Mouse (Mus musculus) heart, embryonic 16.5 days (tissue): ENCODE measurements around the gene Gm29666. TPM values are rescaled to one million over a fixed set of nuclear protein-coding genes. Genes with fewer than 3 reads are reported as not detected.

Source experiments
- ATAC-seq: fragments of 200-750 bp; cut with Nextera tagmentation; replicated peaks from 2 replicates; pipeline ENCODE4 v1.8.0; 2017; ENCODE audit warnings: moderate number of reproducible peaks; ENCODE audit not compliant: insufficient read depth, low FRiP score; ENCODE audit errors: extremely low read depth
- H3K27ac ChIP-seq: fragments of 300-500 bp; sonication (generic); 2 replicates; pipeline ENCODE4 v1.5.1; 2014; ENCODE audit warnings: mild to moderate bottlenecking, low read length, control low read depth, moderate library complexity
- H3K27me3 ChIP-seq: fragments of 300-500 bp; sonication (generic); 2 replicates; pipeline ENCODE4 v1.6.1; 2014; ENCODE audit warnings: low read length, mixed read lengths; ENCODE audit not compliant: control insufficient read depth, insufficient read depth
- H3K36me3 ChIP-seq: fragments of 300-500 bp; sonication (generic); 2 replicates; pipeline ENCODE4 v1.6.1; 2014; ENCODE audit not compliant: control insufficient read depth, insufficient read depth
- H3K4me1 ChIP-seq: fragments of 300-500 bp; sonication (generic); 2 replicates; pipeline ENCODE4 v1.6.1; 2014; ENCODE audit warnings: low read length, mixed read lengths; ENCODE audit not compliant: control insufficient read depth, insufficient read depth
- H3K4me2 ChIP-seq: fragments of 300-500 bp; sonication (generic); 2 replicates; pipeline ENCODE4 v1.6.1; 2014; ENCODE audit warnings: low read depth, mild to moderate bottlenecking, control low read depth, low read length
- H3K4me3 ChIP-seq: fragments of 300-500 bp; sonication (generic); 2 replicates; pipeline ENCODE4 v1.5.1; 2014; ENCODE audit warnings: mild to moderate bottlenecking, control low read depth, low read length
- H3K9ac ChIP-seq: fragments of 300-500 bp; sonication (generic); 2 replicates; pipeline ENCODE4 v1.6.1; 2014; ENCODE audit warnings: low read length, control low read depth
- H3K9me3 ChIP-seq: fragments of 300-500 bp; sonication (generic); replicated peaks from 2 replicates; pipeline ENCODE4 v1.6.1; 2016; ENCODE audit warnings: low read length; ENCODE audit not compliant: control insufficient read depth
- WGBS: fragments of 180-500 bp; shearing (Covaris S2); extraction: QIAGEN DNeasy Blood & Tissue Kit; methylation state at CpG from one replicate; pipeline ENCODE4 v1.1.7; 2014; 5-methylcytosine and 5-hydroxymethylcytosine counted together
- polyA plus RNA-seq: library from polyadenylated mRNA; unstranded; fragments of >200 nt; fragmentation: Nextera tagmentation; extraction: Ambion mirVana; gene quantifications from 2 replicates; pipeline ENCODE4 v1.2.1, GENCODE M21; 2015

Gene Gm29666
- polyA plus RNA-seq, 1 experiment from 2014 or later = 0.56 TPM

DNA sequence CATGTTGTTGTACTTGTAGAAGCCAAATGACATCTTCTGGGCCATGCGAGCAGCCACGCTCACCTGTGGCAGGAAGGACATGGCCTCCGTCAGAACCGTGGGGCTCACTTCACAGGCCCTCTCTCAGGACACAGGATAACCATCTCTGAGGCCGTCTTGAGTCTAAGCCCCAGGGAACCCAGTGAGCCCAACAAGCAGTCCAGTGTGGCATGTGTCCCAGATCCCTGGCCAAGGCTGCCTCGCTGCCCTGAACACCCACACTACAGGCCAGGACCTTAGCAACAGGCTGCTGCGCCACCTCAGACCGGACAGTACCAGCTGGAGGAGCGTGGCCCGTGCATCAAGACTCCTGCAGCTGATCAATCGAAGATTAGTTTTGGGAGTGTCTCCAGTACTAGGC, 33.4 kb upstream of the Gm29666 start:
- Histone ChIP-seq H3K27me3 (no peaks in the 10 kb centered on the region), H3K9ac (no peak overlapping the region), H3K4me2 (no peak overlapping the region), H3K4me3 (no peak overlapping the region), H3K27ac (no peak overlapping the region), H3K4me1 (peaks cover 6% of the 10 kb centered on the region; the same call in 1 of the 2 replicates), H3K9me3 (no peaks in the 10 kb centered on the region), H3K36me3 (peaks cover 7% of the 10 kb centered on the region)
- 91% methylated on average over 11 of the region's 11 CpGs for WGBS
- ATAC-seq = no peak

DNA sequence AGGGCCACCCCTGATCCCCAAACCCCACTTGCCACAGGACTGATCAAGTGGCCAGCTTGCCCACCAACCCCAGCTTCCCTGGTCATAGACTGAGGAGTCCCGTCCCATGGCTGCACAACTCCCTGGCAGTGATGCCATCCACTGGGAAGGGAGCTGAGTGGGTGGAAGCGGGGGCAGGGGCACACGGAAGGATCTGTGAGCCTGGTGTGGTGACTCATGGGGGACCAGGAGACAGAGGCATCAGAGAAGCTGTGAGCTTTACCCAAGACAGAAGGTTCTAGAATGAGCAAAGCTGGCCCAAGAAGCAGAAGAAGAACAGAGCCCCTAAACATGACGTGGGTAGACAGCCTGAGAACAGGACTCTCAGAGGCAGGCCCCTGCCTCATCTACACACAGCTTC, 30.2 kb upstream of the Gm29666 start:
- peaks cover 3% of the 10 kb centered on the region for H3K36me3 ChIP-seq
- H3K4me1 ChIP-seq = peaks cover 6% of the 10 kb centered on the region; the same call in 1 of the 2 replicates
- no peak overlapping the region for H3K27ac ChIP-seq
- WGBS = 79% methylated on average over 4 of the region's 4 CpGs
- ATAC-seq = no peak
- H3K27me3 ChIP-seq = no peaks in the 10 kb centered on the region
- H3K4me3 ChIP-seq = no peak overlapping the region
- no peaks in the 10 kb centered on the region for H3K9me3 ChIP-seq
- H3K4me2 ChIP-seq = no peak overlapping the region
- no peak overlapping the region for H3K9ac ChIP-seq

DNA sequence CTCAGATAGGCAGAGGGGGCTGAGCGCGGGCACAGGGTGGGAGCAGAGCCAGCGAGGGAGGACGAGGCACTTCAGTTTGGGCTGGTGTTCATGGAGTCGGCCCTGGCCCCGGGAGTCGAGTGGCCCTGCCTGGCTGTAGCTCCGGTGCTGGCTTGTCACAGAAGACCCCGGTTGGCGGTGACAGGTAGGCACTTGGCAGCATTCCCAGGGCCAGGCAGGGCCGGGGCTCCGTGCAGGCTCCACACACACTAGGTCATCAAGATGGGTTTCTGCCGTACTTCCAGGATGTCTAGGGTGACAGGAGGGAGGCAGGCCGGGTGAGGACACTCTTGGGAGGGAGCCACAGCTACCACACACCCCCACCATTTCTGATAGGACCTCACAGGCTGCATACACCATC, 29.2 kb upstream of the Gm29666 start:
- H3K4me2 ChIP-seq = no peak overlapping the region
- ATAC-seq = peak; percentile 52; the same call in 1 of the 2 replicates
- 44% methylated on average over 14 of the region's 14 CpGs for WGBS
- no peaks in the 10 kb centered on the region for H3K27me3 ChIP-seq
- H3K4me1 ChIP-seq = peaks cover 11% of the 10 kb centered on the region
- no peak overlapping the region for H3K4me3 ChIP-seq
- no peak overlapping the region for H3K9ac ChIP-seq
- no peaks in the 10 kb centered on the region for H3K9me3 ChIP-seq
- H3K36me3 ChIP-seq = peaks cover 3% of the 10 kb centered on the region; the same call in 1 of the 2 replicates
- no peak overlapping the region for H3K27ac ChIP-seq

DNA sequence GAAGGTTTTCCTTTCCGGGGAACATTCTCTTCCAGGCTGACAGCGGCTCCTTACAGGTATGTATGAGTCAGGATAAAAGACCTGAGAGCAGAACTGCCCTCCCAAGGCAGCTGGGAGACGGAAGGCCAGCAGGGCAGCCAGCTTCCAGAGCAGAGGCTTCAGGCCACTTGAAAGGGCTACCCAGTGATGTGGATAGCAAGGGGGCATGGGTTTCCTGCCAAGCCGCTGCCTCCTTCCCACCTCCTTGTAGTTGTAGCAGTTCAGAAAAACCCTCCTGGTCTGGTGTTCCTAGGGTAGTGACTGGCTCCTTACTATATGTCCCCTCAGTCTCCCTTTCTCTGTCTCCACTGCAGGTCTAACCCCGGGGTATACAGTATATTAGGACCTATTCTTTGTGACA, 24.5 kb upstream of the Gm29666 start:
- no peaks in the 10 kb centered on the region for H3K27me3 ChIP-seq
- ATAC-seq = no peak
- H3K4me2 ChIP-seq = no peak overlapping the region
- peaks cover 17% of the 10 kb centered on the region for H3K36me3 ChIP-seq
- H3K9me3 ChIP-seq = no peaks in the 10 kb centered on the region
- no peak overlapping the region for H3K9ac ChIP-seq
- 68% methylated on average over 5 of the region's 5 CpGs for WGBS
- peaks cover 11% of the 10 kb centered on the region for H3K4me1 ChIP-seq
- H3K4me3 ChIP-seq = no peak overlapping the region
- H3K27ac ChIP-seq = no peak overlapping the region

DNA sequence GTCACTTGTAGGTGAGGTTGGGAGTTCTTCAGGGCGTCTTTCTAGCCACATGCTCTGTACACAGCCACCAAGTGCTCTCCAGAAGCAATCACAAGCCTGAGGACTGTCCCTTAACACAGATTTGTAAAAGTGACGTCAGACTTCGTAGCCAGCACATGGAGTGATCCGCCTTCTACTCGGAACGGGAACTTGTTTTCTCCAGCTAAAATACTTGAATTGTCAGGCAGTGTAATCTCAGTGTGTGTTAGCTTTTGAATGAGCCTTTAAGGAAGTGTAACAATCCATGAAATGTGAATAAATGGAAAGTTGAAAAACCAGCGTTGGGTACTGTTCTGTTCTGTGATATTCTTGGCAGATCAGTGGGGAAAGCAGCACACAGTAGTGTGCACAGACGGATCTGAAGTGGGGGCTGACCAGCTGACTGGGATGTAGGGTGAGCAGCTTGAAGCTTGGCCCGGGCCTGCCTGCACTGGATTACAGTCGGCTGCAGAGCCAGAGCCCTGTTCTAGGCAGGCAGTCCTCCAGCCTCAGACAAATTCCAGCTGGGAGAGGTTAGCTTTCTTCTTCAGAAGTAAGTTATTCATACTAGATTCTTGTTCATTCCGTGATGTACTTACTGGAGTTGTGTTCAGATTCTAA, 22.9 kb upstream of the Gm29666 start:
- H3K9ac ChIP-seq = no peak overlapping the region
- no peak overlapping the region for H3K4me2 ChIP-seq
- no peaks in the 10 kb centered on the region for H3K27me3 ChIP-seq
- no peak; the same call in 1 of the 2 replicates for ATAC-seq
- no peaks in the 10 kb centered on the region for H3K9me3 ChIP-seq
- H3K27ac ChIP-seq = 0 out of 2 replicates have a peak overlapping the region, but pooled peaks have one; percentile 15
- peaks cover 5% of the 10 kb centered on the region; the same call in 1 of the 2 replicates for H3K4me1 ChIP-seq
- WGBS = 63% methylated on average over 11 of the region's 11 CpGs
- peaks cover 32% of the 10 kb centered on the region for H3K36me3 ChIP-seq
- H3K4me3 ChIP-seq = no peak overlapping the region

DNA sequence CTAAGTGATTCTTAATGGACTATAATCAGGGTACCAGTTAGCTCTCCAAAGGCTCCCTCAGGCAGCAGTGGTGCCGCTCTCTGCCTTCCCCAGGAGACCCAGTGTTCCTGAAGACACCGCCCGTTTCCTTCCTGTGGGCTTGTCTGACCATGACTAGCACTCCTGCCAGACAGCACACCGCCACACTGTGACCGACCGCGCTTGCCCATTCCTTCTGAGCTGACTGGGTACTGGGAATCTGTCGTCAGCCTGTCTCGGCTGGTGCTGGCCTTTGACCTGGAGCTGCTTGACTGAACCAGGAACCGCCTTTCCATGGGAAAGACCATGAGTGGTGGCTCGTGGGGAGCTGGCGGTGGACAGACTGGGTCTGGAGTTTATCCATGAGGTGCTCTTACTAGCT, 20.3 kb upstream of the Gm29666 start:
- peaks cover 56% of the 10 kb centered on the region for H3K36me3 ChIP-seq
- 59% methylated on average over 12 of the region's 12 CpGs for WGBS
- H3K9ac ChIP-seq = no peak overlapping the region
- no peak for ATAC-seq
- H3K27ac ChIP-seq = no peak overlapping the region
- H3K27me3 ChIP-seq = no peaks in the 10 kb centered on the region
- H3K4me3 ChIP-seq = no peak overlapping the region
- H3K4me1 ChIP-seq = peaks cover 5% of the 10 kb centered on the region; the same call in 1 of the 2 replicates
- H3K9me3 ChIP-seq = no peaks in the 10 kb centered on the region
- no peak overlapping the region for H3K4me2 ChIP-seq

DNA sequence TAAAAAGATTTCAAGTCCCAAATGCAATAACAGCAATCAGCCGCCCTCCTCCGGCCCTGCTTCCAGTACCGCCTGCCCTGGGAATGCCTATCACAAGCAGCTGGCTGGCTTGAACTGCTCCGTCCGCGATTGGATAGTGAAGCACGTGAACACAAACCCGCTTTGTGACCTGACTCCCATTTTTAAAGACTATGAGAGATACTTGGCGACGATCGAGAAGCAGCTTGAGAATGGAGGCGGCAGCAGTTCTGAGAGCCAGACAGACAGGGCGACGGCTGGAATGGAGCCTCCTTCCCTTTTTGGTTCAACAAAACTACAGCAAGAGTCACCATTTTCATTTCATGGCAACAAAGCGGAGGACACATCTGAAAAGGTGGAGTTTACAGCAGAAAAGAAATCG, 15.1 kb upstream of the Gm29666 start:
- no peak overlapping the region for H3K9ac ChIP-seq
- no peak overlapping the region for H3K4me3 ChIP-seq
- peaks cover 84% of the 10 kb centered on the region for H3K36me3 ChIP-seq
- H3K9me3 ChIP-seq = no peaks in the 10 kb centered on the region
- no peak overlapping the region for H3K27ac ChIP-seq
- no peaks in the 10 kb centered on the region for H3K27me3 ChIP-seq
- no peak overlapping the region for H3K4me2 ChIP-seq
- no peak for ATAC-seq
- no peaks in the 10 kb centered on the region for H3K4me1 ChIP-seq
- 88% methylated on average over 16 of the region's 16 CpGs for WGBS

DNA sequence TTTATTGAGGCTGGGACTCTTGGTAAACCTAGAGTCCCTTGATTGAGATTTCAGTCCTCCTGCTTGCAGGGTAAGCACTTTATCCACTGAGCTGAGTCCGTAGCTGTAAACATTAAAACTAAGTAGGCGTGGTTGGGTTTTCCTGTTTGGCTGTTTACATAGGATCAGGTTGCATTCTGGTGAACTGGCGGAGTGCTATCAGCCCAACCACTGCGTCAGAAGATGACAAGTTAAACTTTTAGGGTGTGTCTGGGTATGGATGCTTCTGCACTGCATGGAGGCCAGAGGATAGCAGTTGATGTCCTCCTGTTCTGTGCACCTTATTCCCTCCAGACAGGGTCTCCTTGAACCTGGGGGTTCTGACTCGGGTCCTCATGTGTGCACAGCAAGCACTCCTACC, 12.5 kb upstream of the Gm29666 start:
- H3K9ac ChIP-seq = no peak overlapping the region
- no peaks in the 10 kb centered on the region for H3K4me1 ChIP-seq
- H3K4me2 ChIP-seq = no peak overlapping the region
- no peak for ATAC-seq
- H3K27ac ChIP-seq = no peak overlapping the region
- H3K4me3 ChIP-seq = no peak overlapping the region
- H3K27me3 ChIP-seq = no peaks in the 10 kb centered on the region
- H3K36me3 ChIP-seq = peaks cover 81% of the 10 kb centered on the region
- WGBS = 67% methylated on average over 5 of the region's 5 CpGs
- H3K9me3 ChIP-seq = no peaks in the 10 kb centered on the region

DNA sequence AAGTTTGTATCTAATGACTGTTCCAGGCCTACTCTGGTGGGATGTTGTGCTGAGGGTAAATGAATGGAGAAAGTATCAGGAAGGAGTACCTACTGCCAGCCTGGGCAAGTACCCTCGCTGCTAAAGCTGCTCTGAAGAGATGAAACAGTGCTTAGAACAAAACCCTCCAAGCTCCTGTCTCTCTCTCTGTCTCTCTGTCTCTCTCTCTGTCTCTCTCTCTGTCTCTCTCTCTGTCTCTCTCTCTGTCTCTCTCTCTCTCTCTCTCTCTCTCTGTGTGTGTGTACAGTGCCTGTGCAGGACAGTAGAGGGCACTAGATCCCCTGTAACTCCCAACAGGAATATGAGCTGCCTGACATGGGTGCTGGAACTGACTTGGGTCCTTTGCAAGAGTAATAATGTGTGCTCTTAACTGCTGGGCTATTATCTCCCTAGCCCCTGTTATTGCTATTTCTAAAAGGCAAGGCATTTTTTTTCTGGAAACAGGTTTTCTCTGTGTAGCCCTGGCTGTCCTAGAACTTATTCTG, 5.7 kb upstream of the Gm29666 start:
- Histone ChIP-seq H3K36me3 (peaks cover 30% of the 10 kb centered on the region), H3K9ac (no peak overlapping the region), H3K9me3 (no peaks in the 10 kb centered on the region), H3K27ac (no peak overlapping the region), H3K4me2 (peak overlapping the region; percentile 77), H3K27me3 (no peaks in the 10 kb centered on the region), H3K4me1 (peaks cover 20% of the 10 kb centered on the region), H3K4me3 (no peak overlapping the region)
- ATAC-seq = no peak
- 64% methylated on average over 1 of the region's 1 CpGs for WGBS
